Mouse (Mus musculus): ENCODE results near the gene Olfr66. TPM values are rescaled to one million over a fixed set of nuclear protein-coding genes. Genes with fewer than 3 reads are reported as not detected.

Gene Olfr66
- not detected in 2 replicates for polyA plus RNA-seq (2015; fragmentation: Nextera tagmentation; extraction: Ambion mirVana)

DNA sequence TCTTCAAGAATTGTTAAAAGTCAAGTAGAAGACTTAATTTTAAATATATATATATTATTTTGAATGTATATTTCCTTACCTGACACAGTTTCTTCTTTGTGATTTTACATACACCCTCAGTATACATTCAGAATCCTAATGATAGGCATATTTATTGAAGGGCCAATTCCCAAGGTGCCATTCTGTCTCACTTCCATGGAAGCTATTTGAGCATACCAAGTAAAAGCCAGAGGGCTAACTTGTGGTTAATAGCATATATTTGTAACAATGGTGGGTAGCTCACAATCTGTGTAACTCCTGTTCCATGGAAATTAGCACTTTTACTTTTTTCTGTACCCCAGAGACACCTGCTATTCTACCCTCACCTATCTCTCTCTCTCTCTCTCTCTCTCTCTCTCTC lies at the start of gene Olfr66:
Gene Olfr66, minus strand, starts transcription at position 101 of the 400 bp plus-strand sequence.
- H3K36me3 ChIP-seq: no peaks in the 10 kb centered on the region
- ATAC-seq: no peak

DNA sequence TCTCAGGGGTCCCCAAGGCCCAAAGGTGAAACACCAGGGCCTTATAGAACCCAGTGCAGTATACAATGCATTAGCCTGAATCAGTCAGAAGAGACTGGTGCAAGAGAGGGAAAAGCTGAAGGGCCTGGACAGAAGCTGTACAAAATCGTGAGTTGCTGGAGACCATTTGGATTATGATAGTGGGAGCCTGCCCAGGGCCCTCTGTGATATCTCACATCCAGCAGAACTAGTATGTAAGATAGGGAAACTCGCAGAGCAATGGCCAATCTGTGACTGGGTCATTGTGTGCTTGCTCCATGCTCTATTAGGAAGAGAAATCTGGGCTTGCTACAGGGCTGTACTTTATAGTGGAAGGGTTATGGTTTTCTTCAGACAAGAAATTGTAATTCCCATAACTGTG lies 48.2 kb upstream of the Olfr66 start, which contains the start of gene Olfr632:
Gene Olfr632, plus strand, starts transcription at position 84 of the 400 bp plus-strand sequence.
- 77% methylated on average over 2 of the region's 2 CpGs for WGBS
- Histone ChIP-seq H3K36me3 (no peaks in the 10 kb centered on the region), H3K27ac (no peak within 1 kb of the TSS), H3K4me3 (replicated peaks) (no peak within 1 kb of the TSS), H3K4me2 (replicated peaks) (no peak within 1 kb of the TSS), H3K9me3 (no peaks in the 10 kb centered on the region), H3K27me3 (no peaks in the 10 kb centered on the region), H3K4me1 (replicated peaks) (no peaks in the 10 kb centered on the region), H3K9ac (replicated peaks) (no peak within 1 kb of the TSS)
- no peak for ATAC-seq

More for the DNA sequence above, at the start of gene Olfr66:
- Histone ChIP-seq H3K9me3 (no peaks in the 10 kb centered on the region), H3K4me3 (replicated peaks) (no peak within 1 kb of the TSS), H3K4me2 (replicated peaks) (no peak within 1 kb of the TSS), H3K9ac (replicated peaks) (no peak within 1 kb of the TSS), H3K27me3 (no peaks in the 10 kb centered on the region), H3K4me1 (replicated peaks) (no peaks in the 10 kb centered on the region), H3K27ac (no peak within 1 kb of the TSS)

DNA sequence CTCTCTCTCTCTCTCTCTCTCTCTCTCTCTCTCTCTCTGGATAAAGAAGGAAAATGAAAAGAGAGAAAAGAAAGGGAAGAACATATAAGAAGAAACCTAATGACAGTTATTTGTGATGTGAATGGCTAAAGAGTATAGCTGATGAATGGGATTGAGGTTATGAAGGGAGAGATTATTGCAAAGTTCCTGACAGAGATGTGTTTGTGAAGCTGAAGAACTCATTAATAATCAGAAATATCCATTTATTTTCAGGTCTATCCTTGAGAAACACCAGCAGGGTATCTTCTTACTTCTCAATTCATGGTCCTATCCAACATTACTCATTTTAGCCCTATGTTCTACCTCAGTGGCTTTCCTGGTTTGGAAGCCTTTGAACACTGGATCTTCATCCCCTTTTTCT lies 42.5 kb upstream of the Olfr66 start, which contains the start of gene Olfr631:
Gene Olfr631, plus strand, starts transcription at position 301 of the 400 bp plus-strand sequence.
- no peak within 1 kb of the TSS for H3K27ac ChIP-seq
- H3K27me3 ChIP-seq: no peaks in the 10 kb centered on the region
- no peaks in the 10 kb centered on the region for H3K4me1 ChIP-seq (replicated peaks)
- no peaks in the 10 kb centered on the region for H3K36me3 ChIP-seq
- no peak within 1 kb of the TSS for H3K9ac ChIP-seq (replicated peaks)
- H3K4me3 ChIP-seq (replicated peaks): no peak within 1 kb of the TSS
- no peaks in the 10 kb centered on the region for H3K9me3 ChIP-seq
- no peak within 1 kb of the TSS for H3K4me2 ChIP-seq (replicated peaks)
- ATAC-seq: no peak

DNA sequence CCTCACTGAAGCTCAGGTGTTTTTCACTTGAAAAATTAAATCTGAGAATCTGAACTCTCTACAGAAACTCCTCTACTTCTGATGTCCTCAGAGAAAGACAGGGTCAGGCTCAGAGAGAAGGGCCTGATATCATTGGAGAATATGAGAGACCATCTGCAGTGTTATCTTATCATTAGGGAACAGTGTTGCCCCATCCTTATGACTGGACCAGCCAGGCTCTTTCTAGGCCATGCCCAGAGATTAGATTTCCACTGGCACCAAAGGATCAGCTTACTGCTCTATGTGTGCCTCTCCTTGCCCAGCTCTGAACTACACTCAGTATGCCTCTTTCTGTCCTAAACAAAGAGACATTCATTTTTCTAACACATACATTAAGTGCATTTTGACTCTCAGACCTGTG lies 29.3 kb upstream of the Olfr66 start:
- H3K27me3 ChIP-seq: no peaks in the 10 kb centered on the region
- no peaks in the 10 kb centered on the region for H3K36me3 ChIP-seq
- no peak overlapping the region for H3K4me3 ChIP-seq (replicated peaks)
- no peaks in the 10 kb centered on the region for H3K9me3 ChIP-seq
- no peaks in the 10 kb centered on the region for H3K4me1 ChIP-seq (replicated peaks)
- H3K4me2 ChIP-seq (replicated peaks): no peak overlapping the region
- no peak for ATAC-seq
- no peak overlapping the region for H3K9ac ChIP-seq (replicated peaks)
- H3K27ac ChIP-seq: no peak overlapping the region

DNA sequence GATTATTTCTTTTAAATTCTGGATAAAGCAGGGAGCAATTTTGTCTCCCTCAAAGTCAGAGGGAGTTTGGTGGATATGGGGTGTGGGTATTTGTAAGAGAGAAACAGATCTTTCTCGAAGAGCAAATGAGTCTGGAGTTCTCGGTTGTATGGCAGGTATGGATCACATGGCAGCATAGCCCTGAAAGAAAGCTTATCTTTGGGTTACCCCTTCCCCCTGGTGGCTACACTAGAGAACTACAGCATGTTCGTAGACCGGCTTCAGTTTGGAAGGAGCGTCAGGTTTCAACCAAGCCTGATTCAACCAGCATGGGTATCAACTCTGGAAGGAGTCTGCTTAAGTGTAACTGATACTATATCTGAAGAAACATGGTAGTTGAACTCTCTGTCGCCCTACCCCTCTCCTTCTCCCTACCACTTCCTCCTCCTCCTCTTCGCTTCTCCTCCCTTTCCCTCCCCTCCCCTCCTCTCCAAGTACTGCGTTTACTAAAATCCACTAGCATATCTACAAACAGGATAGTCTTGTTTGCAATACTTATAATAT lies 27.0 kb upstream of the Olfr66 start:
- Histone ChIP-seq H3K4me1 (replicated peaks) (no peaks in the 10 kb centered on the region), H3K4me3 (replicated peaks) (no peak overlapping the region), H3K36me3 (no peaks in the 10 kb centered on the region), H3K27ac (no peak overlapping the region), H3K27me3 (no peaks in the 10 kb centered on the region), H3K4me2 (replicated peaks) (no peak overlapping the region), H3K9me3 (no peaks in the 10 kb centered on the region), H3K9ac (replicated peaks) (no peak overlapping the region)
- no peak for ATAC-seq
- WGBS: 51% methylated on average over 8 of the region's 8 CpGs

DNA sequence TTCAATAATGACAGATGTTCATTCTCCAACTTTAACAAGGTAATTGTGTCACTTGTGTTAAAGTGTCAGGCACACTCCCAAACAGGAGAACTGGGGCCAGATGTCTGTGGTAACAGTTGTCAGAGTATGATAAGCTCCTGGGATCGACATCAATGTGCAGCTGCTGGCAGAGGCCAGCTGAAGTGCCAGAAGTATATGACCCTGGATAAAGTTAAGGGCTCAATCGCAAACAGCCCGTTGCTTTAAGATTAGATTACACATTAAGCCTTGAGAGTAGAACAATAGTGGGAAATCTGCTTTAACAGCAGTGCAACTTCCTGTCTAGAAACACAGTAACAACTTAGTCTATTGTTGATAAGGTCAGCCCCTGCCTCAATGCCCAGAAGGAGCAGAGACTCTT lies 24.0 kb upstream of the Olfr66 start:
- no peak for ATAC-seq
- H3K9ac ChIP-seq (replicated peaks): no peak overlapping the region
- no peaks in the 10 kb centered on the region for H3K36me3 ChIP-seq
- no peaks in the 10 kb centered on the region for H3K9me3 ChIP-seq
- no peaks in the 10 kb centered on the region for H3K27me3 ChIP-seq
- H3K4me2 ChIP-seq (replicated peaks): no peak overlapping the region
- no peak overlapping the region for H3K27ac ChIP-seq
- WGBS: 66% methylated on average over 3 of the region's 3 CpGs
- H3K4me1 ChIP-seq (replicated peaks): no peaks in the 10 kb centered on the region
- H3K4me3 ChIP-seq (replicated peaks): no peak overlapping the region

DNA sequence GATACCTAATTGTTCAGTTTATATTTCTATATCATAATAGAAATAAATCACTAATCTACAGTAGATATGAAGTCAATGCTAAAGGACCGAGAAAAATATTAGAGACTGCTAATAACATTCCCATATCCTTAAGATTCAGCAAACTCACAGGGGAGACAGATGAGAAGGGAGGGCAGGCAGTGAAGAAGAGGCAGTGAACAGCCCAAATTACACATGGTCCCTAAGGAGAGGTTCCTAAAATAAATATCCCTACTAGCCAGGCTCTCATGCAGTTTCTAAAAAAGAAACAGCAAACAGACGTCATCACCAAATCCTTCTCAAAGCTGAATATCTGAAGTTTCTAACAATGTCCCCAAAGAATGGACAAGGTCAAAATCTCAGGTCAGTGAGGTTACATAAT lies 17.1 kb upstream of the Olfr66 start, which contains the start of gene Olfr65:
Gene Olfr65, plus strand, starts transcription at position 301 of the 400 bp plus-strand sequence.
- no peak within 1 kb of the TSS for H3K9ac ChIP-seq (replicated peaks)
- no peaks in the 10 kb centered on the region for H3K27me3 ChIP-seq
- H3K36me3 ChIP-seq: no peaks in the 10 kb centered on the region
- H3K4me3 ChIP-seq (replicated peaks): no peak within 1 kb of the TSS
- H3K4me1 ChIP-seq (replicated peaks): no peaks in the 10 kb centered on the region
- 85% methylated on average over 2 of the region's 2 CpGs for WGBS
- no peak within 1 kb of the TSS for H3K27ac ChIP-seq
- ATAC-seq: no peak
- no peaks in the 10 kb centered on the region for H3K9me3 ChIP-seq
- H3K4me2 ChIP-seq (replicated peaks): no peak within 1 kb of the TSS

DNA sequence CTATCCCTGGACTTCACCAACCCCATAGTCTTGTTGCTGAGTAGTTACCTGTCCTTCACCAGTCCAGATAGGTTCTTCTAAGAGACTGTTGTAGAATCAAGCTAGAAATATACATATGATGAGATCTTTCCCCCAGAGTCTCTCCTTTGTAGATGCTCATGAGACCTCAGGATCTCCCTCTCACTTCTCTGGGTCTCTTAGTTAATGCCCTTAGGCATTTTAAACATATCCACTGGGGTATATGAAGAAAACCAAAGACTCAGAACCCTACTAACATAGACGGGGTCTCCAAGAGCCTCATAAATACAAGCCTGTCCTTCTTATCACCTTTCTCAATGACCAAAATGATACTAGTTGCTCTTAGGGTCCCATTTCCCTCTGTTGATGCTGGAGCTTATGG lies 8.3 kb upstream of the Olfr66 start, which contains the start of gene Olfr64:
Gene Olfr64, minus strand, starts transcription at position 101 of the 400 bp plus-strand sequence.
- H3K4me3 ChIP-seq (replicated peaks): no peak within 1 kb of the TSS
- H3K4me1 ChIP-seq (replicated peaks): no peaks in the 10 kb centered on the region
- H3K9me3 ChIP-seq: no peaks in the 10 kb centered on the region
- H3K4me2 ChIP-seq (replicated peaks): no peak within 1 kb of the TSS
- no peak within 1 kb of the TSS for H3K27ac ChIP-seq
- no peaks in the 10 kb centered on the region for H3K36me3 ChIP-seq
- ATAC-seq: no peak
- H3K9ac ChIP-seq (replicated peaks): no peak within 1 kb of the TSS
- WGBS: 79% methylated on average over 1 of the region's 1 CpGs
- no peaks in the 10 kb centered on the region for H3K27me3 ChIP-seq

DNA sequence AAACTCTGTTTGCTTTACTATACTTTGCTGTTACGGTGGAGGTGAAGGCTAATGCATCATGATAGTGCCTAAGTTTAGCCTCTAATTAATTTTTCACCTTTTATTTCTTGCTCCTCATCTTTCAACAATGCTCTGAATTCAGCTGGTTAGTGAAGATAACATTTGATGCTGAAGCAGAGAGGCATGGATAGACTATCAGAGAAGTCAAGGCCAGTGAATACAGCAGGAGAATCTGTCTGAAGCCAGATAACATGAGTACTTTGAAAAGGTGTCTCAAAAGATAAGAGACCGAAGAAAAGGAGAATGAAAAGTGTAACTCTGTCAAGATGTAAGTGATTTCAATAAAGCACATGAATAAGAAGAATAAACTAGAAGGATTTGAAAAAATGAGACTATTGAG lies 9.0 kb downstream of the Olfr66 start:
- Histone ChIP-seq H3K4me2 (replicated peaks) (no peak overlapping the region), H3K27me3 (no peaks in the 10 kb centered on the region), H3K9ac (replicated peaks) (no peak overlapping the region), H3K36me3 (no peaks in the 10 kb centered on the region), H3K27ac (no peak overlapping the region), H3K4me3 (replicated peaks) (no peak overlapping the region), H3K9me3 (no peaks in the 10 kb centered on the region), H3K4me1 (replicated peaks) (no peaks in the 10 kb centered on the region)
- no peak for ATAC-seq
- 84% methylated on average over 2 of the region's 2 CpGs for WGBS

DNA sequence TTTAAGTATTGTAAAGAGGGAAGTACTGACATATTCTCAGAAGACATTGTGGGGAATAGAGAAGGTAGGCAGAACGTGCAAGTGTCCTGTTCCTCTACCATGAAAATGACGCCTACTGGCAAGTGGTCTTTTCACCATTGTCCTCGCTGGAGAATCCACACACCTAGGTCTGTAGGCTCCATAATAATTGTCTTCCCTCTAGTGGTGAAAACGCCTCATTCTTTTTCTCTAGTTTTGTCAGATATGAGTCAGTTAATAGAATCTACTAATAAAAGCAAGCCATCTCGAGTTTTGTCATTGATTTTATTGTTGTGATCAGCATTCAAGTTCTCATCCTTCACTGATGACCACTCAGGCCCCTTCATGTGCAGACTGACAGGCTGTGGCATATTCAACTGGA lies 11.6 kb downstream of the Olfr66 start:
- no peak overlapping the region for H3K27ac ChIP-seq
- H3K9ac ChIP-seq (replicated peaks): no peak overlapping the region
- H3K36me3 ChIP-seq: no peaks in the 10 kb centered on the region
- no peak overlapping the region for H3K4me3 ChIP-seq (replicated peaks)
- no peaks in the 10 kb centered on the region for H3K4me1 ChIP-seq (replicated peaks)
- H3K9me3 ChIP-seq: no peaks in the 10 kb centered on the region
- 53% methylated on average over 5 of the region's 5 CpGs for WGBS
- H3K4me2 ChIP-seq (replicated peaks): no peak overlapping the region
- H3K27me3 ChIP-seq: no peaks in the 10 kb centered on the region
- ATAC-seq: no peak

DNA sequence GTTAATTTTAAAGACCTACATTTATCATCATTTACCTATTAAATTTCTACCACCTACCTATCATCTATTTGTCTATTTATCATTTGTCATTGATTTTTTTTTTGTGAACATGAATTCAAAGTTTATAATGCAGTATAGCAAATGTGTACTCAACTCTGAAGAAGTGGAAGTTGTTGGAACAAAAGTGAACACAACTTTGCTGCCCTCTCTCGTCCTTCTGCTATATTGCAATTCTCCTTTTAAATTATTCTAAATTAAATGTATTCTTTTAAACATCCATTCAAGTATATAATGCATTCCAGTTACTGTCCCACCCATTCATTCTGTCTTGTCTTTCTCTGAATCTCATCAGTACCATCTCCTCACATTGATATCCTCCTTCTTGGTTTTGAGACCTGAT lies 13.0 kb downstream of the Olfr66 start:
- H3K9me3 ChIP-seq: no peaks in the 10 kb centered on the region
- no peak for ATAC-seq
- H3K4me3 ChIP-seq (replicated peaks): no peak overlapping the region
- no peaks in the 10 kb centered on the region for H3K4me1 ChIP-seq (replicated peaks)
- no peak overlapping the region for H3K4me2 ChIP-seq (replicated peaks)
- 13% methylated on average over 1 of the region's 1 CpGs for WGBS
- H3K27me3 ChIP-seq: no peaks in the 10 kb centered on the region
- H3K9ac ChIP-seq (replicated peaks): no peak overlapping the region
- H3K27ac ChIP-seq: no peak overlapping the region
- H3K36me3 ChIP-seq: no peaks in the 10 kb centered on the region

DNA sequence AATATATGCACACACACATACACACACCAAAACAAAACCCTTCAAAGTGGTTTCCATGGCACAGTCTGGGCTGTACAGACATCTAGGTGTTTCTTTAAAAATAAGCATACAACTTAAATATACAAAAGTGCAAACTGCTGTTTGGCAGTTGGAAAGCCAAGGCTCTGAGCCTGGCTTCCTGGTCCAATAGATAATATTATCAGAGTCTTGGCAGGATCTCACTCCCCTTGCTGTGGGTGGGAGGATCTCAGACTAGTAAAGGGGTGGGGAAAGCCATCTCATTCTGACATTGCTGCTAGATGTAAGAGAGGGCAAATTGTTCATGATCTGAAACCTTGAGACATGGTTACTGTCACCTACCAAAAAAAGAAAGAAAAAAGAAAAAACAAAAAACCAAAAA lies 15.4 kb downstream of the Olfr66 start:
- Histone ChIP-seq H3K9ac (replicated peaks) (no peak overlapping the region), H3K27me3 (no peaks in the 10 kb centered on the region), H3K4me2 (replicated peaks) (no peak overlapping the region), H3K4me1 (replicated peaks) (no peaks in the 10 kb centered on the region), H3K9me3 (no peaks in the 10 kb centered on the region; the same call in 1 of the 2 replicates), H3K36me3 (no peaks in the 10 kb centered on the region), H3K27ac (no peak overlapping the region), H3K4me3 (replicated peaks) (no peak overlapping the region)
- no peak for ATAC-seq

DNA sequence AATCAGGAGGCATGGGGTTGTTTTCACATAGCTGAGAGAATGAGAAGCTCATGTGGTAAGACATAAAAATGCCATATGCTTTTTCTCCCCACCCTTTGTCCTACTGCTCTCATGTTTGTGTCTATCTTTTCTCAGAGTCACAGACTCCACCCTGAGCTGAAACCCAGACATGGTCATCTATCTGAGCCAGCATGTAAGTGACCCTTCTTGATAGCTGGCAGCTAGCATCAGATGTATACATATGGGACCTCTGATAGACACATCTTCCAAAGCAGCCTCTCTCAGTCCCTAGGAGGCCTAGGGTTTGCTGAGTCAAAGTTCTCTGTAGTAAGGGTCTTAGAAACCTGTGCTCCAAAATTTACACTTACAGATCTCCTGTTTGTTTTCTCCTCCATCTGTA lies 20.3 kb downstream of the Olfr66 start:
- no peaks in the 10 kb centered on the region; the same call in 1 of the 2 replicates for H3K9me3 ChIP-seq
- H3K4me2 ChIP-seq (replicated peaks): no peak overlapping the region
- H3K27me3 ChIP-seq: no peaks in the 10 kb centered on the region
- no peaks in the 10 kb centered on the region for H3K4me1 ChIP-seq (replicated peaks)
- H3K9ac ChIP-seq (replicated peaks): no peak overlapping the region
- ATAC-seq: no peak
- no peak overlapping the region for H3K4me3 ChIP-seq (replicated peaks)
- no peak overlapping the region for H3K27ac ChIP-seq
- no peaks in the 10 kb centered on the region for H3K36me3 ChIP-seq
